Mouse (Mus musculus) kidney, embryonic 15.5 days (tissue): ENCODE data around the gene Iqsec1. TPM values are rescaled to one million over a fixed set of nuclear protein-coding genes. Genes with fewer than 3 reads are reported as not detected.

ENCODE experiments used
- ATAC-seq: fragments of 200-750 bp; cut with Nextera tagmentation; replicated peaks from 2 replicates; pipeline ENCODE4 v1.8.0; 2017; ENCODE audit warnings: moderate TSS enrichment; ENCODE audit not compliant: low FRiP score
- H3K27ac ChIP-seq: fragments of 300-500 bp; sonication (generic); 2 replicates; pipeline ENCODE4 v1.5.1; 2015; ENCODE audit warnings: mild to moderate bottlenecking, inconsistent platforms
- H3K27me3 ChIP-seq: fragments of 300-500 bp; sonication (generic); 2 replicates; pipeline ENCODE4 v1.6.1; 2015; ENCODE audit warnings: inconsistent platforms
- H3K36me3 ChIP-seq: fragments of 300-500 bp; sonication (generic); 2 replicates; pipeline ENCODE4 v1.6.1; 2015; ENCODE audit warnings: inconsistent platforms
- H3K4me1 ChIP-seq: fragments of 300-500 bp; sonication (generic); 2 replicates; pipeline ENCODE4 v1.6.1; 2015; ENCODE audit warnings: inconsistent platforms
- H3K4me2 ChIP-seq: fragments of 300-500 bp; sonication (generic); 2 replicates; pipeline ENCODE4 v1.6.1; 2015; ENCODE audit warnings: moderate library complexity, mild to moderate bottlenecking, inconsistent platforms
- H3K4me3 ChIP-seq: fragments of 300-500 bp; sonication (generic); replicated peaks from 2 replicates; pipeline ENCODE4 v1.5.1; 2015; ENCODE audit warnings: mild to moderate bottlenecking, inconsistent platforms
- H3K9ac ChIP-seq: fragments of 300-500 bp; sonication (generic); 2 replicates; pipeline ENCODE4 v1.6.1; 2015; ENCODE audit warnings: mild to moderate bottlenecking, inconsistent platforms
- H3K9me3 ChIP-seq: fragments of 300-500 bp; sonication (generic); replicated peaks from 2 replicates; pipeline ENCODE4 v1.6.1; 2016; ENCODE audit warnings: inconsistent platforms
- WGBS: fragments of 180-500 bp; shearing (Covaris S2); methylation state at CpG from one replicate; pipeline ENCODE4 v1.1.7; 2015; ENCODE audit warnings: mixed read lengths; 5-methylcytosine and 5-hydroxymethylcytosine counted together
- polyA plus RNA-seq: library from polyadenylated mRNA; unstranded; fragments of >200 nt; fragmentation: Nextera tagmentation; extraction: Ambion mirVana; gene quantifications from 2 replicates; pipeline ENCODE4 v1.2.1, GENCODE M21; 2015

Iqsec1 gene
- polyA plus RNA-seq, 1 experiment from 2014 or later, result 10.8 TPM

DNA sequence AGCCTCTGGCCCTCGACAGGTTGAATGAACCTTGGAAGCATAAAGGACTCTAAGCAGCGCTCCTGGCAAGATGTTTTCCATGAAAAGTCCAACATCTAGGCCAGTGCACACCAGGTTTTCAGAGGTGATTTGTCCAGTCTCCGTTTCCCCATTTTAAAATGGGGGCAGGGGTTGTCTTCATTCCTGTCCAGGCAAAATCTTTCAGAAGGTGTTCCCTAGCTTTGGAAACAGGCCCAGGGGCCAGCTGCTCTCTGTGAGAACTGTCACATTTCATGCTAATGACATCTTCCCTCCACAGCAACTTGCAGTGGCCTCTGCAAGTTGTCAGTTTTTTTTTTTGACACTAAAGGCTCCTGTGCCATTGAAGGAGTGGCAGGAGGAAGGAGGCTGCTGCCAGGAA, 180.4 kb downstream of the Iqsec1 start:
- Histone ChIP-seq H3K4me1 (peaks cover 17% of the 10 kb centered on the region), H3K36me3 (no peaks in the 10 kb centered on the region), H3K4me2 (no peak overlapping the region), H3K27me3 (peaks cover 17% of the 10 kb centered on the region), H3K9ac (no peak overlapping the region), H3K9me3 (no peaks in the 10 kb centered on the region), H3K27ac (no peak overlapping the region), H3K4me3 (no peak overlapping the region)
- WGBS, result 65% methylated on average over 3 of the region's 3 CpGs
- no peak for ATAC-seq

DNA sequence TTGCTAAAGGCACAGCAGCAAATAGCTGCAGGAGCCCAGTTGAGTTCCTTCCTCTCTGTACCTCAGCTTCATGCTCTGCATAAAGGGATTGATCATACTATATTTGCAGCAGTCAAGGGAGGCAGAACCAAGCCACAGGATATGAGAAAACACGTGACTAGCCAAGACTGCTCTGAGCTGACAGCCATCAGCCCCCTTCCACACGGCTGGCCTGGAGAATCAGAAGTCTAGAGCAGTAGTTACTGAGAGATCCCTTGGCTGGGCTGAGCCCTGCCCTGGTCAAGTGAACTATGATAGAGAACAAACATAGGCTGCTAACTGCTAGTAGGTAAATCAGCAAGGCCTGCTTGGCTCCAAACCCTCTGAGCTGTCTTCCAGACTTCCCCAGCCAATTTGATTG, 180.9 kb downstream of the Iqsec1 start:
- Histone ChIP-seq H3K9me3 (no peaks in the 10 kb centered on the region), H3K27me3 (peaks cover 17% of the 10 kb centered on the region), H3K9ac (no peak overlapping the region), H3K4me1 (peaks cover 17% of the 10 kb centered on the region), H3K4me2 (no peak overlapping the region), H3K4me3 (no peak overlapping the region), H3K36me3 (no peaks in the 10 kb centered on the region), H3K27ac (no peak overlapping the region)
- 34% methylated on average over 2 of the region's 2 CpGs for WGBS
- no peak for ATAC-seq

DNA sequence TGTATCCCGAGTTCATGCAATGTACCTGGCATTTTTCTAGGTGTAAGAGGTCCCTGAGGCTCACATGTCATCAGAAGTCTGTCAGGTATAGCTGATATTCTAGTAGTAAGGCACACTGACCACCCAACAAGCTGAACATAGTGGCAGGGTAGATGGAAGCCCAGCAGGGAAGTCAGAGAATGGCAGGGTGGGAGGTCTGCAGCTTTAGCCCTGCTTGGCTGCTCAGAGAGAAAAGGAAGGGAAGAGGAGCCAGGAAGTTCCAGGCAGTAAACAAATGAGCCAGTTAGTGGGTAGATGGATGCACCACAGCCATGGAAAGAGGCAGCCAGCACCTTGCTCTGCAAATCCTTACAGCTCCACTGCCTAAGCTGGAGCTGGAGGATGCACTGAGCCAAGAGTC, 181.7 kb downstream of the Iqsec1 start:
- ATAC-seq, result no peak
- 82% methylated on average over 1 of the region's 1 CpGs for WGBS
- Histone ChIP-seq H3K27ac (no peak overlapping the region), H3K36me3 (no peaks in the 10 kb centered on the region), H3K4me2 (no peak overlapping the region), H3K4me1 (peaks cover 17% of the 10 kb centered on the region), H3K4me3 (no peak overlapping the region), H3K9me3 (no peaks in the 10 kb centered on the region), H3K9ac (no peak overlapping the region), H3K27me3 (peaks cover 12% of the 10 kb centered on the region)

DNA sequence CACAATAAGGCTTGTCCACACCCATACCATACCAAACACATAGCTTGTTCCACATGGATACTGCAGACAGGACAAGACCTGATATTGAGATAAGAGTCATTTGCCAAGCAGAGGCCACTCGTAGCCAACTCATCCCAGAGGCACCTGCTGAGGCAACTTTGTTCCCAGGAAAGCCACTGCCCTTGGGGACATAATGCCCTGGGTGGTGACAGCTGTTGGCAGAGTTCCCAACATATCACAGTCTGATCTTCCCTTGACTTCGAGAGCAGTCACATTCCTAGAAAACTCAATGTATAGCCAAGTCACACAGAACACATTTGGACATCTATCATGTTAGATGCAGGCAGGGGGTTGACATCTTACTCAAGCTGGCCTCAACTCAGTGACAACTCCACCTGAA, 183.4 kb downstream of the Iqsec1 start:
- Histone ChIP-seq H3K36me3 (no peaks in the 10 kb centered on the region), H3K9me3 (no peaks in the 10 kb centered on the region), H3K4me2 (no peak overlapping the region), H3K4me1 (peaks cover 16% of the 10 kb centered on the region), H3K27me3 (peaks cover 5% of the 10 kb centered on the region; the same call in 1 of the 2 replicates), H3K27ac (no peak overlapping the region), H3K4me3 (no peak overlapping the region), H3K9ac (no peak overlapping the region)
- WGBS, result 59% methylated on average over 2 of the region's 2 CpGs
- no peak for ATAC-seq

- ATAC-seq, result no peak
- H3K27me3 ChIP-seq, result peaks cover under 1% of the 10 kb centered on the region; the same call in 1 of the 2 replicates
- H3K4me2 ChIP-seq, result no peak overlapping the region
- H3K27ac ChIP-seq, result no peak overlapping the region
- H3K4me1 ChIP-seq, result peaks cover 12% of the 10 kb centered on the region
- H3K36me3 ChIP-seq, result no peaks in the 10 kb centered on the region
- no peaks in the 10 kb centered on the region for H3K9me3 ChIP-seq
- no peak overlapping the region for H3K9ac ChIP-seq
- no peak overlapping the region for H3K4me3 ChIP-seq
These were observed 183.8 kb downstream of the Iqsec1 start for GRCm38 (mm10) chr6:90804646-90805045.

DNA sequence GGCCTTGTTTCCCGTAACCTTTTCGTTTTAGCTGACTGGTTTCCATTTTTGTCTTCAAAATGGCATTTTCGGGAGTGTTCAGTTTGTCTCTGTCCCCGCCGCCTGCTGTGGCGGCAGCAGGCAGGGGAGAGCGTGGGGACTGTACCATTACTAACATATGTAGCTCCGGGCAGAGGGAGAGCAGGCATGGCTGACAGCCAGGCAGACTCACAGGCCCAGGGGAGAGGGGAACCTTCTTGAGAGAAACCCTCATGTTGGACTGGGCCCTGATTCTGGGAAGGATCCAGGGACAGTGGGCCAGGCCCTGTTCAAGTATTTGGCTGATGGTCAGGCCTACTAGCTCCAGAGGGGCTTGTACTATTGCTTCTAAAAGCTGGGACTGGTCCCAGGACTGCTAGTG, 185.9 kb downstream of the Iqsec1 start:
- ATAC-seq, result no peak
- no peak overlapping the region for H3K4me2 ChIP-seq
- WGBS, result 90% methylated on average over 8 of the region's 8 CpGs
- no peak overlapping the region for H3K4me3 ChIP-seq
- no peaks in the 10 kb centered on the region for H3K9me3 ChIP-seq
- H3K9ac ChIP-seq, result no peak overlapping the region
- H3K27ac ChIP-seq, result no peak overlapping the region
- H3K4me1 ChIP-seq, result 0 out of 2 replicates have a peak, but pooled peaks cover 2% of the 10 kb centered on the region
- no peaks in the 10 kb centered on the region for H3K36me3 ChIP-seq
- no peaks in the 10 kb centered on the region for H3K27me3 ChIP-seq

GRCm38 (mm10) chr6:90802058-90802457, 186.4 kb downstream of the Iqsec1 start:
- Histone ChIP-seq H3K27me3 (no peaks in the 10 kb centered on the region), H3K4me1 (0 out of 2 replicates have a peak, but pooled peaks cover 2% of the 10 kb centered on the region), H3K36me3 (no peaks in the 10 kb centered on the region), H3K4me2 (no peak overlapping the region), H3K4me3 (no peak overlapping the region), H3K9ac (no peak overlapping the region), H3K27ac (no peak overlapping the region), H3K9me3 (no peaks in the 10 kb centered on the region)
- WGBS, result 77% methylated on average over 3 of the region's 3 CpGs
- ATAC-seq, result no peak

DNA sequence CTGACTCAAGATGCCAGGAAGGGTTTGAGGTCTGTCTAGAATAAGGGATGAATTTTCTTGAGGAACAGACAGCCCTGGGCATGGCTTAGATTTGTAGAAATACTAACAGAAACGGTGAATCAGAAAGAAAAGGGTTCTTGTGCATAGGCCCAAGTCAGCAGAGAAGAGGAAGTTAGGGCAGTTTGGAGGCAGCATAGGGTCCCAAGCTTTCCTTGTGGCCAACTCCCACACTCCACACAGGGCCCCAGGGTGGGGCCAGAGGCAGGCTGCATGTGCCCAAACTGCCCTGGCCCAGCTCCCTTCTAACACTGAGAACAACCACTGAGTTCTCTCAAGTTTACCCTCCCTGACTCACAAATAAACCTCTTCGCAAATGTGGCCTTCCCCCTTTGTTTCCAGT, 187.7 kb downstream of the Iqsec1 start:
- no peaks in the 10 kb centered on the region for H3K27me3 ChIP-seq
- 94% methylated on average over 2 of the region's 2 CpGs for WGBS
- H3K9me3 ChIP-seq, result no peaks in the 10 kb centered on the region
- H3K4me1 ChIP-seq, result no peaks in the 10 kb centered on the region
- no peak overlapping the region for H3K4me3 ChIP-seq
- no peak overlapping the region for H3K27ac ChIP-seq
- no peak overlapping the region for H3K4me2 ChIP-seq
- H3K36me3 ChIP-seq, result no peaks in the 10 kb centered on the region
- H3K9ac ChIP-seq, result no peak overlapping the region
- ATAC-seq, result no peak

GRCm38 (mm10) chr6:90799116-90799515, 189.4 kb downstream of the Iqsec1 start:
- WGBS, result 100% methylated on average over 1 of the region's 1 CpGs
- Histone ChIP-seq H3K4me2 (no peak overlapping the region), H3K4me3 (no peak overlapping the region), H3K4me1 (no peaks in the 10 kb centered on the region), H3K9ac (no peak overlapping the region), H3K27me3 (no peaks in the 10 kb centered on the region), H3K27ac (no peak overlapping the region), H3K9me3 (no peaks in the 10 kb centered on the region), H3K36me3 (no peaks in the 10 kb centered on the region)
- ATAC-seq, result no peak

GRCm38 (mm10) chr6:90798201-90798600, 190.3 kb downstream of the Iqsec1 start:
- Histone ChIP-seq H3K9me3 (no peaks in the 10 kb centered on the region), H3K4me1 (no peaks in the 10 kb centered on the region), H3K4me3 (no peak overlapping the region), H3K36me3 (no peaks in the 10 kb centered on the region), H3K9ac (no peak overlapping the region), H3K27ac (no peak overlapping the region), H3K27me3 (no peaks in the 10 kb centered on the region), H3K4me2 (no peak overlapping the region)
- no peak for ATAC-seq

GRCm38 (mm10) chr6:90796902-90797596, 191.4 kb downstream of the Iqsec1 start:
- Histone ChIP-seq H3K9ac (no peak overlapping the region), H3K9me3 (no peaks in the 10 kb centered on the region), H3K27me3 (no peaks in the 10 kb centered on the region), H3K4me2 (no peak overlapping the region), H3K4me3 (no peak overlapping the region), H3K36me3 (no peaks in the 10 kb centered on the region), H3K27ac (no peak overlapping the region), H3K4me1 (no peaks in the 10 kb centered on the region)
- ATAC-seq, result no peak
- WGBS, result 93% methylated on average over 2 of the region's 2 CpGs

GRCm38 (mm10) chr6:90790901-90791300, 197.6 kb downstream of the Iqsec1 start:
- no peak overlapping the region for H3K4me2 ChIP-seq
- no peak overlapping the region for H3K9ac ChIP-seq
- ATAC-seq, result no peak
- H3K9me3 ChIP-seq, result no peaks in the 10 kb centered on the region
- H3K4me3 ChIP-seq, result no peak overlapping the region
- no peaks in the 10 kb centered on the region for H3K27me3 ChIP-seq
- no peaks in the 10 kb centered on the region for H3K4me1 ChIP-seq
- no peaks in the 10 kb centered on the region for H3K36me3 ChIP-seq
- no peak overlapping the region for H3K27ac ChIP-seq

GRCm38 (mm10) chr6:90789520-90789919, 199.0 kb downstream of the Iqsec1 start:
- Histone ChIP-seq H3K9me3 (no peaks in the 10 kb centered on the region), H3K9ac (no peak overlapping the region), H3K27me3 (no peaks in the 10 kb centered on the region), H3K4me2 (no peak overlapping the region), H3K4me3 (no peak overlapping the region), H3K36me3 (no peaks in the 10 kb centered on the region), H3K27ac (no peak overlapping the region), H3K4me1 (no peaks in the 10 kb centered on the region)
- no peak for ATAC-seq
- WGBS, result 84% methylated on average over 5 of the region's 5 CpGs
